Mouse (Mus musculus) heart, embryonic 15.5 days (tissue): ENCODE measurements around the gene Trim25. TPM values are rescaled to one million over a fixed set of nuclear protein-coding genes. Genes with fewer than 3 reads are reported as not detected.

ENCODE experiments used
- ATAC-seq: fragments of 200-750 bp; cut with Nextera tagmentation; replicated peaks from 2 replicates; pipeline ENCODE4 v1.8.0; 2017; ENCODE audit warnings: low read depth, moderate TSS enrichment; ENCODE audit not compliant: insufficient number of reproducible peaks, insufficient read depth, low FRiP score
- H3K27ac ChIP-seq: fragments of 300-500 bp; sonication (generic); 2 replicates; pipeline ENCODE4 v1.5.1; 2015; ENCODE audit warnings: mild to moderate bottlenecking, inconsistent platforms
- H3K27me3 ChIP-seq: fragments of 300-500 bp; sonication (generic); 2 replicates; pipeline ENCODE4 v1.6.1; 2015; ENCODE audit warnings: inconsistent platforms
- H3K36me3 ChIP-seq: fragments of 300-500 bp; sonication (generic); 2 replicates; pipeline ENCODE4 v1.6.1; 2015; ENCODE audit warnings: mild to moderate bottlenecking, inconsistent platforms
- H3K4me1 ChIP-seq: fragments of 300-500 bp; sonication (generic); replicated peaks from 2 replicates; pipeline ENCODE4 v1.6.1; 2015; ENCODE audit warnings: inconsistent platforms
- H3K4me2 ChIP-seq: fragments of 300-500 bp; sonication (generic); 2 replicates; pipeline ENCODE4 v1.6.1; 2015; ENCODE audit warnings: inconsistent platforms, mild to moderate bottlenecking, moderate library complexity
- H3K4me3 ChIP-seq: fragments of 300-500 bp; sonication (generic); 2 replicates; pipeline ENCODE4 v1.5.1; 2015; ENCODE audit warnings: mild to moderate bottlenecking, inconsistent platforms
- H3K9ac ChIP-seq: fragments of 300-500 bp; sonication (generic); 2 replicates; pipeline ENCODE4 v1.6.1; 2015; ENCODE audit warnings: mild to moderate bottlenecking, inconsistent platforms
- H3K9me3 ChIP-seq: fragments of 300-500 bp; sonication (generic); replicated peaks from 2 replicates; pipeline ENCODE4 v1.6.1; 2016; ENCODE audit warnings: inconsistent platforms
- WGBS: fragments of 180-500 bp; shearing (Covaris S2); methylation state at CpG from one replicate; pipeline ENCODE4 v1.1.7; 2015; ENCODE audit warnings: mixed read lengths; 5-methylcytosine and 5-hydroxymethylcytosine counted together
- polyA plus RNA-seq: library from polyadenylated mRNA; unstranded; fragments of >200 nt; fragmentation: Nextera tagmentation; extraction: Ambion mirVana; gene quantifications from 2 replicates; pipeline ENCODE4 v1.2.1, GENCODE M21; 2015

The Trim25 gene
- polyA plus RNA-seq, 1 experiment from 2014 or later = 14.3 TPM

DNA sequence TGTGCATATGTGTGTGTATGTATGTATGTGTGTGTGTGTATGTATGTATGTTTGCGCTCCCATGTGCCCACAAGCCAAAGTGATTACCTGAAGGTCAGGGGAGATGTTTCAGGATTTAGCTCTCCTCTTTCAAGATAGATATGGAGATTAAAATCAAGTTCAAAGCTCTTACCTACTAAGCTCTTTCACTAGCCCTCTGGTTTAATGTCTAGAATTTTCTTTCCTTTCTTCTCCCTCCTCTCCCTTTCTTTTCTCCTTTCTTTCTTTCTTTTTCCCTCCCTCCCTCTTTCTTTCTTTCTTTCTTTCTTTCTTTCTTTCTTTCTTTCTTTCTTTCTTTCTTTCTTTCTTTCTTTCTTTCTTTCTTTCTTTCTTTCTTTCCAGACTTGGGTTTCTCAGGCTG, 67.6 kb downstream of the Trim25 start, which contains the start of gene Dgke:
Dgke (minus strand) TSS at position 101 of the 400 bp plus-strand sequence.
- Histone ChIP-seq H3K9ac (no peak within 1 kb of the TSS), H3K4me2 (no peak within 1 kb of the TSS), H3K4me1 (peaks cover 13% of the 10 kb centered on the region), H3K9me3 (no peaks in the 10 kb centered on the region), H3K27me3 (no peaks in the 10 kb centered on the region), H3K4me3 (no peak within 1 kb of the TSS), H3K36me3 (no peaks in the 10 kb centered on the region), H3K27ac (peak within 1 kb of the TSS; percentile 43)
- WGBS = 92% methylated on average over 1 of the region's 1 CpGs
- ATAC-seq = no peak

DNA sequence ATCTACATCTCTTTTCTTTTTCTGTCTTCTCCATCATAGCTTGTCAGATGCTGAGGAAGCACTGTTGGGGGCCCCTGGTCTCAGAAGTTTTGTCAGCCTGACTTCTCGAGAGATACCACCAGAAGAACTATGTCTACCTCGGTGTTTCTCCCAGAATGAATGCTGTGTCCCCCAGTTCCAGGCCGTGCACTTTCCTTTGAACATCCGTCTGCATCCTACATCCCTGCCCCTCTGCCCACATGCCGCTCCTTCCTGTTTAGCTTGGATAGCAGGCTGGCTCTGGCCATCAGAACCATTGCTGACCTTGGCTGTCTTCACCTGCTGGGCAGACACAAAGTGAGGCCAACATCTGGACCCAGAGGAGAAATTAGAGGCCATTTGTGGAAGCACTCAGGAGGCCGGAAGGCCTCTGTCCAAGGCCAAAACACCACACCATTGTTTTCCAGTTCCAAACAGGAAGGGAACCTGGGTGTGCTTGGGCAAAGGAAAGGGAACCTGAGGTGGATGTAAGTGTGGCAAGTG, 68.2 kb downstream of the Trim25 start:
- Histone ChIP-seq H3K27me3 (no peaks in the 10 kb centered on the region), H3K9me3 (no peaks in the 10 kb centered on the region), H3K36me3 (no peaks in the 10 kb centered on the region), H3K9ac (no peak overlapping the region), H3K27ac (peak overlapping the region; percentile 43), H3K4me3 (no peak overlapping the region), H3K4me1 (peaks cover 13% of the 10 kb centered on the region), H3K4me2 (no peak overlapping the region)
- 57% methylated on average over 6 of the region's 6 CpGs for WGBS
- ATAC-seq = peak; percentile 24; the same call in 1 of the 2 replicates

DNA sequence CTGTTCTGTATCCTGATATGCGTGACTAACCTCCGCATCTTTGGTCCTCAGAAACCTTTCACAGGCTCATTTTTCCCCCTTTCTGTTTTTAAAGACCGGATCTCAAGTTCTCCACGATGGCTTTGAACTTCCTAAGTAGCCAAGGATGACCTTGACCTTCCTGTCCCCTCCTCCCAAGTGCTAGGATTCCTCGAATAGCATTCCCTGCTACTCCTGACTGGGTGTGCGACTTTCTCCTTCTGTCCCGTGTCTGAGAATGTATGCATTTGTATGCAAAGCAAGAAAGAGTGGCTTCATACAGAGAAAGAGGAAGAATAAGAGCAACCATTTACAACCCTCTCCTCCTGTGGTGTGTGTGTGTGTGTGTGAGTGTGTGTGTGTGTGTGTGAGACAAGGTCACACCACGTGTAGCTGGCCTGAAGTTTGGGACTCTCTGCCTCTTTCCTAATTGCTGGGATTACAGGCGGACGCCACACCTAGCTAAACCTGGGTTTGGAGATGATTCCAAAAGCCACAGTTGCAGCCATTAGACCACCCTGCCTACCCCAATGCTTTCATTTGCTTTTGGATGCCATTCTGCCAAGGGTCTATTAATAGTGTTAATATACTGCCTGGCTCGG, 68.8 kb downstream of the Trim25 start:
- Histone ChIP-seq H3K9ac (no peak overlapping the region), H3K27ac (peak overlapping the region; percentile 43), H3K36me3 (no peaks in the 10 kb centered on the region), H3K4me3 (no peak overlapping the region), H3K9me3 (no peaks in the 10 kb centered on the region), H3K4me2 (no peak overlapping the region), H3K4me1 (peaks cover 13% of the 10 kb centered on the region), H3K27me3 (no peaks in the 10 kb centered on the region)
- ATAC-seq = no peak
- WGBS = 57% methylated on average over 11 of the region's 11 CpGs

DNA sequence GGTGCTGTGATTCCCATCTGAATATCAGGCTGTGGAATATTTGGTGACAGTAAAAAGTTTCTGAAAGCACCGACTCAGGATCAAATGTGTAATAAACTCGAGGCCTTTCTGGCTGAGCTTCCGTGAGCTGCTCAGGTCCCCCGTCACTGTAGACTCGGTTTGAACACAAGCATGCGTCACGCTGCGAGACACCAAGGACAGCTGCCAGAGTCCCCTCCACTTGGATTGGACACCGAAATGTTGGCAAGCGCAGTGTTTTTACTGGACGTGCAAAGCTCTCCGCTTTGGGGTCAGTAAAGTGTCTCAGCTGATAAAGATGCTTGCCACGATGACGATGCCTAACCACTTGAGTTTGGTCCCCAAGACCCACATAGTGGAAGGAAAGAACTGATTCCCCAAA, 69.5 kb downstream of the Trim25 start:
- no peaks in the 10 kb centered on the region for H3K36me3 ChIP-seq
- WGBS = 63% methylated on average over 14 of the region's 14 CpGs
- H3K4me2 ChIP-seq = no peak overlapping the region
- H3K9ac ChIP-seq = no peak overlapping the region
- no peak overlapping the region for H3K4me3 ChIP-seq
- ATAC-seq = 0 out of 2 replicates have a peak, but pooled peaks have one; percentile 31
- no peaks in the 10 kb centered on the region for H3K27me3 ChIP-seq
- peaks cover 13% of the 10 kb centered on the region for H3K4me1 ChIP-seq
- no peak overlapping the region for H3K27ac ChIP-seq
- H3K9me3 ChIP-seq = no peaks in the 10 kb centered on the region

DNA sequence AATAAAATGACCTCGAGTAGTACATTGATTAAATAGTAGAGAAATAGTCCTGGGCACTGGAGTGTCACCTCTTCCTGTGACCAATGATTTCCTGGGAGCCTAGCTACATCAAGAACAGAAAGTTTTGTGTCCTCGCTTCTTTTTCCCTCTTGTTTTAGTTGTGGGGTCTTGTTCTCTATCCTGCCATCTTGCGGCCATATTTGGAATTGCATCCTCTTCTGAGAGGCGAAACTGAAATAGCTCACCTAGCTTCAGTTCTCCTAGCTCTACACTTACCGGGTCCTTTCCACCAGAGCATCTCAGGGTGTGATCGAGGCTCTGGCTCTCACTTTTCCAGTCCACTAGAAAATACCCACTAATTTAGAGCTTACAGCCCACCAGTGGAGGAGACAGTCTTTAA, 70.1 kb downstream of the Trim25 start:
- Histone ChIP-seq H3K9ac (no peak overlapping the region), H3K27ac (no peak overlapping the region), H3K4me2 (no peak overlapping the region), H3K4me3 (no peak overlapping the region), H3K9me3 (no peaks in the 10 kb centered on the region), H3K27me3 (no peaks in the 10 kb centered on the region), H3K36me3 (no peaks in the 10 kb centered on the region), H3K4me1 (peaks cover 13% of the 10 kb centered on the region)
- no peak for ATAC-seq
- 19% methylated on average over 6 of the region's 6 CpGs for WGBS

Other genes with a start within 250 kb of the Trim25 start
- gene Akap1, start 134.8 kb upstream of the Trim25 start, polyA plus RNA-seq = 44.2 and 45.8 TPM in 2 replicates
- 44.2 and 51.1 TPM in 2 replicates for gene Scpep1, start 43.9 kb upstream of the Trim25 start, polyA plus RNA-seq
- gene Elobl, start 32.4 kb upstream of the Trim25 start, polyA plus RNA-seq = not detected in 2 replicates
- gene Coil, start 29.1 kb upstream of the Trim25 start, polyA plus RNA-seq = 8.6 and 11.0 TPM in 2 replicates
- 5.7 and 7.4 TPM in 2 replicates for gene Dgke, start 67.5 kb downstream of the Trim25 start, polyA plus RNA-seq
- gene Gm525, start 74.5 kb downstream of the Trim25 start, polyA plus RNA-seq = 1.1 and 5.0 TPM in 2 replicates